Mouse (Mus musculus) ES-CJ7 (cell line): ENCODE results near the gene 2310039H08Rik.

Source experiments
- DNase-seq: peaks from one replicate; pipeline ENCODE4 v3.0.0; 2011; ENCODE audit warnings: low read depth, low spot score

The 2310039H08Rik gene

DNA sequence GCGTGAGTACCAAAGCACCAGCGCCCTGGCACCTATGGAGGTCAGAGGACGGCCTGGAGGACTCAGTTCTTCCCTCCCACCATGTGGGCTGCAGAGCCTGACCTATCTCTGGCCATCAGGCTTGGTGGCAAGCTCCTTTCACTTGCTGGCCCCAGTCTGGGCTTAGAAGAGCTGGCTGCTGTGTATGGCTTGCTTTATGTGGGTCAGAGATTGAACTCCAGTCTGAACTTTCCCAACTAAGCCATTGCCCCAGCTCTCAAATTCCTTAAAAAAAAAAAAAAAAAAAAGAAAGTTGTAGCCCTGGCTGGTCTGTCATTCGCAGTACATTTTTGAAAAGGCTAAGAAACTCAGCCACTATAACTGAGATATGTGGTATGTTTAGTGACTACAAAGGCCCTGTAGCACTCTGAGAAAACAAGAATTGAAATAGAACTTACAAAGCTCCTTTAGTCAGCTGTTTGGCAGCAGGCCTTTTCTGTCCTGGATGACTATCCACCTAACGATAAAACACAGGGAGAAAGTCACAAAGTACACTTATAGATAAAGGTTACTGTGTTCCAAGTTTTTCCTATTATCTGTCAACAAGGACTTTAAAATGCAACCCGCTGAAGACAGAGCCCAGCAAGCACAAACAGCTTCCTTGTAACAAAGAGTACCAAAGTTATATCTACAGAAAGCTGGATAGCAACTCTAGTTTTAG, 36.8 kb downstream of the 2310039H08Rik start:
- no peak for DNase-seq

GRCm38 (mm10) chr17:46810672-46811071, 38.2 kb downstream of the 2310039H08Rik start:
- peak; percentile 74 for DNase-seq

- DNase-seq = peak; percentile 99
Measured at GRCm38 (mm10) chr17:46812442-46812841, 40.0 kb downstream of the 2310039H08Rik start.

GRCm38 (mm10) chr17:46813637-46814036, 41.2 kb downstream of the 2310039H08Rik start:
- DNase-seq = peak; percentile 58

GRCm38 (mm10) chr17:46814497-46814896, 42.1 kb downstream of the 2310039H08Rik start:
- DNase-seq = peak; percentile 55

- peak; percentile 70 for DNase-seq
Measured at GRCm38 (mm10) chr17:46816306-46816705, 43.9 kb downstream of the 2310039H08Rik start.

GRCm38 (mm10) chr17:46817734-46818158, 45.3 kb downstream of the 2310039H08Rik start:
- DNase-seq = peak; percentile 66

DNA sequence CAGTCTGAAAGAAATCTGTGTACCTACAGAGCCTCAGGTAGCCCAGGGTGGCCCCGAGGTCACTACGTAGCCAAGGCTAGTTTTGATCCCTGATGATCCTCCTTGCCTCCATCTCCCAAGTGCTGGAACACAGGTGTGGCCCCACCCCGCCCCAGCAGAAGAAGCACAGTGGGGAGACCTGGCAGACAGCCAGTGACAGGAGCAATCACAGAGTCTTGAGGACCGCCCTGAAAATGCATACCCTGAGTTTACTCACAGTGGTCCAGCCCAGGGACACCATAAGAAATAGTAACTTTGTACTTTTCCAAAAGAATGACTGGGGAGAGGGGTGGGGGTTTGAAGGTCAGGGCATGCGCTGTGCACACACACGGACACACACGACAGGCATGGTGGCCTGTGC, 48.2 kb downstream of the 2310039H08Rik start:
- DNase-seq = peak; percentile 58
